Mouse (Mus musculus): ENCODE data around the gene Hoxc13. TPM values are rescaled to one million over a fixed set of nuclear protein-coding genes. Genes with fewer than 3 reads are reported as not detected.

The Hoxc13 gene
- polyA plus RNA-seq, 1 experiment from 2014 or later = not detected

GRCm38 (mm10) chr15:102949696-102950095 lies 28.8 kb downstream of the Hoxc13 start:
- H3K4me3 ChIP-seq (ENCODE audit: low read length) = no peak overlapping the region
- peaks cover 95% of the 10 kb centered on the region for H3K27me3 ChIP-seq (ENCODE audit: insufficient read depth, low read length)
- no peaks in the 10 kb centered on the region for H3K4me1 ChIP-seq (ENCODE audit: insufficient read depth, low read length)
- no peaks in the 10 kb centered on the region for H3K9me3 ChIP-seq (ENCODE audit: low read length)
- 6% methylated on average over 20 of the region's 20 CpGs for WGBS
- no peak for ATAC-seq (ENCODE audit: low FRiP score, low TSS enrichment)
- no peak overlapping the region for H3K4me2 ChIP-seq (replicated peaks; ENCODE audit: low read depth, low read length)
- H3K36me3 ChIP-seq (ENCODE audit: insufficient read depth, low read length) = no peaks in the 10 kb centered on the region
- no peak overlapping the region for H3K9ac ChIP-seq (replicated peaks; ENCODE audit: low read length)
- no peak overlapping the region for H3K27ac ChIP-seq (ENCODE audit: low read length)

- Histone ChIP-seq H3K36me3 (ENCODE audit: insufficient read depth, low read length) (no peaks in the 10 kb centered on the region), H3K9ac (replicated peaks; ENCODE audit: low read length) (no peak overlapping the region), H3K4me1 (ENCODE audit: insufficient read depth, low read length) (0 out of 2 replicates have a peak, but pooled peaks cover 4% of the 10 kb centered on the region), H3K9me3 (ENCODE audit: low read length) (no peaks in the 10 kb centered on the region), H3K4me3 (ENCODE audit: low read length) (no peak overlapping the region), H3K27ac (ENCODE audit: low read length) (no peak overlapping the region), H3K4me2 (replicated peaks; ENCODE audit: low read depth, low read length) (no peak overlapping the region), H3K27me3 (ENCODE audit: insufficient read depth, low read length) (peaks cover 84% of the 10 kb centered on the region)
- ATAC-seq (ENCODE audit: low FRiP score, low TSS enrichment) = no peak
- WGBS = 26% methylated on average over 2 of the region's 2 CpGs
Measured at GRCm38 (mm10) chr15:102950877-102951276, 30.0 kb downstream of the Hoxc13 start.

GRCm38 (mm10) chr15:102953561-102953960 lies 32.7 kb downstream of the Hoxc13 start:
- Histone ChIP-seq H3K4me3 (ENCODE audit: low read length) (0 out of 2 replicates have a peak overlapping the region, but pooled peaks have one; percentile 14), H3K4me2 (replicated peaks; ENCODE audit: low read depth, low read length) (peak overlapping the region; percentile 83), H3K4me1 (ENCODE audit: insufficient read depth, low read length) (peaks cover 30% of the 10 kb centered on the region), H3K36me3 (ENCODE audit: insufficient read depth, low read length) (no peaks in the 10 kb centered on the region), H3K9me3 (ENCODE audit: low read length) (no peaks in the 10 kb centered on the region), H3K27ac (ENCODE audit: low read length) (no peak overlapping the region), H3K9ac (replicated peaks; ENCODE audit: low read length) (no peak overlapping the region), H3K27me3 (ENCODE audit: insufficient read depth, low read length) (peaks cover 73% of the 10 kb centered on the region)
- 35% methylated on average over 6 of the region's 6 CpGs for WGBS
- ATAC-seq (ENCODE audit: low FRiP score, low TSS enrichment) = no peak

- Histone ChIP-seq H3K9me3 (ENCODE audit: low read length) (no peaks in the 10 kb centered on the region), H3K27ac (ENCODE audit: low read length) (peak within 1 kb of the TSS; percentile 91), H3K4me3 (ENCODE audit: low read length) (peak within 1 kb of the TSS; percentile 62), H3K9ac (replicated peaks; ENCODE audit: low read length) (peak within 1 kb of the TSS; percentile 88), H3K4me1 (ENCODE audit: insufficient read depth, low read length) (peaks cover 33% of the 10 kb centered on the region), H3K27me3 (ENCODE audit: insufficient read depth, low read length) (peaks cover 65% of the 10 kb centered on the region), H3K4me2 (replicated peaks; ENCODE audit: low read depth, low read length) (peak within 1 kb of the TSS; percentile 83), H3K36me3 (ENCODE audit: insufficient read depth, low read length) (no peaks in the 10 kb centered on the region)
- peak; percentile 25; the same call in 1 of the 2 replicates for ATAC-seq (ENCODE audit: low FRiP score, low TSS enrichment)
- WGBS = under 1% methylated on average over 57 of the region's 57 CpGs
Measured at GRCm38 (mm10) chr15:102954192-102955006, 33.5 kb downstream of the Hoxc13 start, which contains the start of gene Hoxc11. Hoxc11 (plus strand) TSS chr15:102954427.

- peak overlapping the region; percentile 88 for H3K9ac ChIP-seq (replicated peaks; ENCODE audit: low read length)
- peak; percentile 20; the same call in 1 of the 2 replicates for ATAC-seq (ENCODE audit: low FRiP score, low TSS enrichment)
- H3K36me3 ChIP-seq (ENCODE audit: insufficient read depth, low read length) = no peaks in the 10 kb centered on the region
- peak overlapping the region; percentile 91 for H3K27ac ChIP-seq (ENCODE audit: low read length)
- peak overlapping the region; percentile 62 for H3K4me3 ChIP-seq (ENCODE audit: low read length)
- peaks cover 59% of the 10 kb centered on the region for H3K27me3 ChIP-seq (ENCODE audit: insufficient read depth, low read length)
- H3K4me2 ChIP-seq (replicated peaks; ENCODE audit: low read depth, low read length) = peak overlapping the region; percentile 83
- WGBS = under 1% methylated on average over 28 of the region's 28 CpGs
- H3K4me1 ChIP-seq (ENCODE audit: insufficient read depth, low read length) = peaks cover 35% of the 10 kb centered on the region
- H3K9me3 ChIP-seq (ENCODE audit: low read length) = no peaks in the 10 kb centered on the region
Measured at GRCm38 (mm10) chr15:102955007-102955382, 34.1 kb downstream of the Hoxc13 start.

GRCm38 (mm10) chr15:102955833-102956640 lies 35.1 kb downstream of the Hoxc13 start:
- Histone ChIP-seq H3K36me3 (ENCODE audit: insufficient read depth, low read length) (no peaks in the 10 kb centered on the region), H3K9ac (replicated peaks; ENCODE audit: low read length) (peak overlapping the region; percentile 88), H3K27me3 (ENCODE audit: insufficient read depth, low read length) (peaks cover 50% of the 10 kb centered on the region), H3K4me1 (ENCODE audit: insufficient read depth, low read length) (peaks cover 43% of the 10 kb centered on the region), H3K4me3 (ENCODE audit: low read length) (peak overlapping the region; percentile 62), H3K9me3 (ENCODE audit: low read length) (no peaks in the 10 kb centered on the region), H3K4me2 (replicated peaks; ENCODE audit: low read depth, low read length) (peak overlapping the region; percentile 83), H3K27ac (ENCODE audit: low read length) (peak overlapping the region; percentile 91)
- ATAC-seq (ENCODE audit: low FRiP score, low TSS enrichment) = peak; percentile 23; the same call in 1 of the 2 replicates
- under 1% methylated on average over 39 of the region's 40 CpGs for WGBS

- WGBS = 12% methylated on average over 12 of the region's 12 CpGs
- peak overlapping the region; percentile 91 for H3K27ac ChIP-seq (ENCODE audit: low read length)
- ATAC-seq (ENCODE audit: low FRiP score, low TSS enrichment) = 0 out of 2 replicates have a peak, but pooled peaks have one; percentile 5
Measured at GRCm38 (mm10) chr15:102956906-102957305, 36.0 kb downstream of the Hoxc13 start.

GRCm38 (mm10) chr15:102959663-102960191 lies 38.8 kb downstream of the Hoxc13 start:
- peak overlapping the region; percentile 38 for H3K4me3 ChIP-seq (ENCODE audit: low read length)
- H3K36me3 ChIP-seq (ENCODE audit: insufficient read depth, low read length) = no peaks in the 10 kb centered on the region
- peaks cover 27% of the 10 kb centered on the region; the same call in 1 of the 2 replicates for H3K27me3 ChIP-seq (ENCODE audit: insufficient read depth, low read length)
- H3K4me2 ChIP-seq (replicated peaks; ENCODE audit: low read depth, low read length) = peak overlapping the region; percentile 47
- WGBS = under 1% methylated on average over 13 of the region's 13 CpGs
- peak overlapping the region; percentile 70 for H3K9ac ChIP-seq (replicated peaks; ENCODE audit: low read length)
- H3K9me3 ChIP-seq (ENCODE audit: low read length) = no peaks in the 10 kb centered on the region
- ATAC-seq (ENCODE audit: low FRiP score, low TSS enrichment) = peak; percentile 55
- H3K27ac ChIP-seq (ENCODE audit: low read length) = peak overlapping the region; percentile 95
- peaks cover 52% of the 10 kb centered on the region for H3K4me1 ChIP-seq (ENCODE audit: insufficient read depth, low read length)

More at GRCm38 (mm10) chr15:102956906-102957305, 36.0 kb downstream of the Hoxc13 start:
- peak overlapping the region; percentile 83 for H3K4me2 ChIP-seq (replicated peaks; ENCODE audit: low read depth, low read length)
- H3K4me3 ChIP-seq (ENCODE audit: low read length) = peak overlapping the region; percentile 62
- H3K4me1 ChIP-seq (ENCODE audit: insufficient read depth, low read length) = peaks cover 46% of the 10 kb centered on the region
- peak overlapping the region; percentile 88 for H3K9ac ChIP-seq (replicated peaks; ENCODE audit: low read length)
- peaks cover 44% of the 10 kb centered on the region for H3K27me3 ChIP-seq (ENCODE audit: insufficient read depth, low read length)
- no peaks in the 10 kb centered on the region for H3K9me3 ChIP-seq (ENCODE audit: low read length)
- H3K36me3 ChIP-seq (ENCODE audit: insufficient read depth, low read length) = no peaks in the 10 kb centered on the region

GRCm38 (mm10) chr15:102961728-102962127 lies 40.8 kb downstream of the Hoxc13 start:
- WGBS = 7% methylated on average over 6 of the region's 6 CpGs
- Histone ChIP-seq H3K4me1 (ENCODE audit: insufficient read depth, low read length) (peaks cover 43% of the 10 kb centered on the region), H3K27ac (ENCODE audit: low read length) (peak overlapping the region; percentile 94), H3K36me3 (ENCODE audit: insufficient read depth, low read length) (no peaks in the 10 kb centered on the region), H3K4me3 (ENCODE audit: low read length) (peak overlapping the region; percentile 35), H3K27me3 (ENCODE audit: insufficient read depth, low read length) (peaks cover 26% of the 10 kb centered on the region; the same call in 1 of the 2 replicates), H3K9ac (replicated peaks; ENCODE audit: low read length) (peak overlapping the region; percentile 66), H3K4me2 (replicated peaks; ENCODE audit: low read depth, low read length) (peak overlapping the region; percentile 47), H3K9me3 (ENCODE audit: low read length) (no peaks in the 10 kb centered on the region)
- ATAC-seq (ENCODE audit: low FRiP score, low TSS enrichment) = no peak
